Mouse (Mus musculus) midbrain, embryonic 16.5 days (tissue): Measurements from ENCODE around the gene Slc46a2. TPM values are rescaled to one million over a fixed set of nuclear protein-coding genes. Genes with fewer than 3 reads are reported as not detected.

Experiments
- ATAC-seq: fragments of 200-750 bp; cut with Nextera tagmentation; 2 replicates; pipeline ENCODE4 v1.8.0; 2017; ENCODE audit warnings: moderate TSS enrichment
- H3K27ac ChIP-seq: fragments of 300-500 bp; sonication (generic); 2 replicates; pipeline ENCODE4 v1.5.1; 2014; ENCODE audit warnings: mild to moderate bottlenecking, low read length, mixed read lengths
- H3K27me3 ChIP-seq: fragments of 300-500 bp; sonication (generic); 2 replicates; pipeline ENCODE4 v1.6.1; 2014; ENCODE audit warnings: low read depth, low read length, mixed read lengths; ENCODE audit not compliant: control insufficient read depth, insufficient read depth
- H3K36me3 ChIP-seq: fragments of 300-500 bp; sonication (generic); 2 replicates; pipeline ENCODE4 v1.6.1; 2014; ENCODE audit warnings: mild to moderate bottlenecking, low read length, moderate library complexity, mixed read lengths; ENCODE audit not compliant: control insufficient read depth, insufficient read depth
- H3K4me1 ChIP-seq: fragments of 300-500 bp; sonication (generic); 2 replicates; pipeline ENCODE4 v1.6.1; 2014; ENCODE audit warnings: mild to moderate bottlenecking, low read length, mixed read lengths; ENCODE audit not compliant: control insufficient read depth, insufficient read depth
- H3K4me2 ChIP-seq: fragments of 300-500 bp; sonication (generic); 2 replicates; pipeline ENCODE4 v1.6.1; 2014; ENCODE audit warnings: mild to moderate bottlenecking, low read length, mixed read lengths
- H3K4me3 ChIP-seq: fragments of 300-500 bp; sonication (generic); 2 replicates; pipeline ENCODE4 v1.5.1; 2014; ENCODE audit warnings: low read depth, mild to moderate bottlenecking, low read length, moderate library complexity, mixed read lengths
- H3K9ac ChIP-seq: fragments of 300-500 bp; sonication (generic); 2 replicates; pipeline ENCODE4 v1.6.1; 2014; ENCODE audit warnings: low read depth, low read length, mixed read lengths
- H3K9me3 ChIP-seq: fragments of 300-500 bp; sonication (generic); replicated peaks from 2 replicates; pipeline ENCODE4 v1.6.1; 2014; ENCODE audit warnings: mild to moderate bottlenecking, low read length, mixed read lengths; ENCODE audit not compliant: control insufficient read depth, poor library complexity, severe bottlenecking
- WGBS: fragments of 180-500 bp; shearing (Covaris S2); extraction: QIAGEN DNeasy Blood & Tissue Kit; methylation state at CpG from one replicate; pipeline ENCODE4 v1.1.7; 2014; 5-methylcytosine and 5-hydroxymethylcytosine counted together
- polyA plus RNA-seq: library from polyadenylated mRNA; unstranded; fragments of >200 nt; fragmentation: Nextera tagmentation; extraction: Ambion mirVana; gene quantifications from 2 replicates; pipeline ENCODE4 v1.2.1, GENCODE M21; 2015

Gene Slc46a2
- polyA plus RNA-seq, 1 experiment from 2014 or later: 0.08 TPM

DNA sequence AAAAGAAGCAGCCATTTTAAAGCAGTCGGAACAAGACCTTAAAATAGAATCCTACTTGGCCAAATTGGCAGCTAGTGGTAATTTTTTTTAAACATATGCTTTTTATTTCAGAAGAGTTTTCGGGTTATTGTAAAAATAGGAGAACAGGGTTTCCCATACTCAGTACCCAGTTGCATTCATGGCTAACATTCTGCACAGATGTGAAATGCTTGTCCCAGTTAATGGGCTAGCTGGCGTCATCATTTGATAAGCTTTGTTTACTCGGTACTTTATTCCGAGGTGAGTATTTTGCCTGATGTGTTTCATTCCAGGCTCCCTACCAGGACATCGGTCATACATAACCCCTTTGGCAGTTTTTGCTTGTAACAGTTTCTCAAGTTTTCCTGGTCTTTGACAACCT is 44.4 kb downstream of the Slc46a2 start:
- H3K36me3 ChIP-seq: no peaks in the 10 kb centered on the region
- 85% methylated on average over 6 of the region's 6 CpGs for WGBS
- no peak overlapping the region for H3K4me3 ChIP-seq
- no peaks in the 10 kb centered on the region for H3K27me3 ChIP-seq
- no peak overlapping the region for H3K9ac ChIP-seq
- H3K4me1 ChIP-seq: no peaks in the 10 kb centered on the region
- no peak overlapping the region for H3K4me2 ChIP-seq
- H3K9me3 ChIP-seq: no peaks in the 10 kb centered on the region
- ATAC-seq: no peak
- no peak overlapping the region for H3K27ac ChIP-seq

DNA sequence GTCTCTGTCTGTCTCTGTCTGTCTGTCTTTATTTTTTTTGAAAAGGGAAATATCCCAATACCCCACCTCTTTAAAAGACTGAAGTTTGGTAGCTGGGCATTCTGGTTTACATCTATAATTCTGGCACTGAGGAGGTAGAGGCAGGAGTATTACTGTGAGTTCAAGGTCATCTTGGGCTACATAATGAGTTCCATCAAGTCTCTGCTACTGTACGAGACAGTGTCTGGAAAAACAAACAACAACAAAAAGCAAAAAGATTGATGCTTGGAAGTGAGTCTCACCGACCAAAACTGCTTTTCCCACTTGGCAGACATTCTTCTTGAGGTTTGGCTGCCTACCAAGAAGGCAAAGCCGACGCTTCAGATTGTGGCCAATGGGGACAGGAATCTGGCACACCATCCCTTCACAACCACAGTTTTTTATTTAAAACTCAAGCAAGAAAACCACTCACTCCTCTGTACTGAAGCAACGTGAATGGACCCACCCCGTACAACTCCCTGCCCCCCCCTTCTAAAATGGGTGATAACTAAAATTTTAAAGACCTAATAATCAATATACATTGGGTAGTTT is 45.3 kb downstream of the Slc46a2 start:
- H3K9ac ChIP-seq: no peak overlapping the region
- ATAC-seq: no peak
- 74% methylated on average over 6 of the region's 6 CpGs for WGBS
- no peak overlapping the region for H3K4me3 ChIP-seq
- no peaks in the 10 kb centered on the region for H3K27me3 ChIP-seq
- H3K4me1 ChIP-seq: no peaks in the 10 kb centered on the region
- no peak overlapping the region for H3K4me2 ChIP-seq
- no peaks in the 10 kb centered on the region for H3K9me3 ChIP-seq
- H3K36me3 ChIP-seq: no peaks in the 10 kb centered on the region
- H3K27ac ChIP-seq: no peak overlapping the region

DNA sequence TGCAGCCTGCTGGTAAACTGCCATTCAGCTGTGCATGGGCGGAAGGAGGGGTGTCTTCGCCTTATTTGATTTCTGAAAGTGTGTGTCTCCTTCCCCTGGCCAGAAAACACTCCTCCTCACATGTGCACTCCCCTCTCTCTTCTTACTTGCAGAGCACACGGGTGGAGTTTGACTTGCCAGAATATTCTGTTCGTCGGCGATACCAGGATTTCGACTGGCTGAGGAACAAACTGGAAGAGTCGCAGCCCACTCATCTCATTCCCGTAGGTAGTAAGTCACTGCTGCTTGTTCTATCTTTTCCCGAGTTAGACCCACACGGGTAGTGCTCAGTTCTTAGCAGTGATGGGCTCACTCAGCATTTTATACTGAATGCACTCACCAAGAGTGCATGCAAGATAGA is 46.8 kb downstream of the Slc46a2 start:
- ATAC-seq: no peak
- Histone ChIP-seq H3K9me3 (no peaks in the 10 kb centered on the region), H3K4me1 (no peaks in the 10 kb centered on the region), H3K27ac (no peak overlapping the region), H3K9ac (no peak overlapping the region), H3K4me2 (no peak overlapping the region), H3K36me3 (no peaks in the 10 kb centered on the region), H3K27me3 (no peaks in the 10 kb centered on the region), H3K4me3 (no peak overlapping the region)
- 93% methylated on average over 11 of the region's 11 CpGs for WGBS

DNA sequence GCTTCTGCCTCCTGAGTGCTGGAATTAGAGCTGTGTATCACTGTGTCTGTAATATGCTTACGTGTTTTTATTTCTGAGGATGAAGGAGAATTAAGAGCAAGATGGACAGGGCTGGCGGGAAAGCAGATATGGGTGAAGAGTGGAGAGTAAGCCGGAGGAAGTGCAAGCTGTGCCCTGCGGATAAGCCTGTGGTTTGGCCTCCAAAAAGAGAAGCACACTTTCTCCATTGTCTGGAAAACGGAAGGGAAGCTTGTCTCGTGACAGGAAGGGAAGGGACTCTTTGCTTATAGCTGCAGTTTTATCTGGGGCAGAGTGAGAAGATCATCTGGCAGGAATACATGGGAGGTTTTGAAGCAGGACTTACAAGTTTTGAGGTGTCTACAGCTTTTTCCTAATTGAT is 51.0 kb downstream of the Slc46a2 start:
- no peak overlapping the region for H3K27ac ChIP-seq
- no peaks in the 10 kb centered on the region for H3K4me1 ChIP-seq
- H3K36me3 ChIP-seq: no peaks in the 10 kb centered on the region
- ATAC-seq: no peak
- no peak overlapping the region for H3K4me2 ChIP-seq
- H3K27me3 ChIP-seq: no peaks in the 10 kb centered on the region
- H3K9ac ChIP-seq: no peak overlapping the region
- no peaks in the 10 kb centered on the region for H3K9me3 ChIP-seq
- 69% methylated on average over 6 of the region's 6 CpGs for WGBS
- H3K4me3 ChIP-seq: no peak overlapping the region

DNA sequence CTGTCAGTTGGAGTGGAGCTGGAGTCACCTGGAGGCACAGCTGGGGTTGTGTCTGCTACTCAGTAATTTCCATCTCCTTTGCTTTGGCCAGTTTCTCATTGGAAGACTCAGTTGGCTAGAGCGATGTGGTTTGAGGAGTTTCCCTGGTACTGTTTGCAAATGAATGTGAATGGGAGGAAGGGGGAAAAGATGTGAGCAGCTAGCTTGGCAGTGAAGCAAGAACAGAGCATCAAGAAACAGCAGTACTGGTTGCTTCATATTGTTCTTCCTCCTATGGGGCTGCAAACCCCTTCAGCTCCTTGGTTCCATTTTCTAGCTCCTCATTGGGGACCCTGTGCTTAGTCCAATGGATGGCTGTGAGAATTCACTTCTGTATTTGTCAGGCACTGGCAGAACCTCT is 52.5 kb downstream of the Slc46a2 start:
- no peak overlapping the region for H3K27ac ChIP-seq
- no peak overlapping the region for H3K4me2 ChIP-seq
- H3K4me1 ChIP-seq: no peaks in the 10 kb centered on the region
- 83% methylated on average over 1 of the region's 1 CpGs for WGBS
- H3K9ac ChIP-seq: no peak overlapping the region
- H3K27me3 ChIP-seq: no peaks in the 10 kb centered on the region
- no peaks in the 10 kb centered on the region for H3K36me3 ChIP-seq
- no peak overlapping the region for H3K4me3 ChIP-seq
- ATAC-seq: no peak
- no peaks in the 10 kb centered on the region for H3K9me3 ChIP-seq

DNA sequence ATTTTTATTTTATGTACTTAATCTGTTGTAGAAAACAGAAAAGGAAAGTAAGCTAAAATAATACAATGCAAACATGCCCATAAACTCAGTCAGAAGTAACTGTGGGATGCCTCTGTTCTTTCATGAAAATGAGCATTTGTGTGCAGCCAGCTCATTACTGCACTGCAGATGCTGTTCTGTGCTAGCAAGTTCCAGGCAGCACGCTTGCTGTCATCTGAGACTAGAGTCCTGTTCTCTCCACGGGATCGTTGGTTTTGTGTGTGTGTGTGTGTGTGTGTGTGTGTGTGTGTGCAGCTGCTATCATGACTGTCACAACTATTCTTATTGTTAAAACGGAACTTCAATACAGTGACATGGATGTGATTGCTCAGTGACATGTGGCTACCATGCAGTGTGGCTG is 53.0 kb downstream of the Slc46a2 start:
- Histone ChIP-seq H3K9me3 (no peaks in the 10 kb centered on the region), H3K4me2 (no peak overlapping the region), H3K4me1 (no peaks in the 10 kb centered on the region), H3K27me3 (no peaks in the 10 kb centered on the region), H3K4me3 (no peak overlapping the region), H3K27ac (no peak overlapping the region), H3K36me3 (no peaks in the 10 kb centered on the region), H3K9ac (no peak overlapping the region)
- WGBS: 52% methylated on average over 4 of the region's 4 CpGs
- ATAC-seq: no peak

DNA sequence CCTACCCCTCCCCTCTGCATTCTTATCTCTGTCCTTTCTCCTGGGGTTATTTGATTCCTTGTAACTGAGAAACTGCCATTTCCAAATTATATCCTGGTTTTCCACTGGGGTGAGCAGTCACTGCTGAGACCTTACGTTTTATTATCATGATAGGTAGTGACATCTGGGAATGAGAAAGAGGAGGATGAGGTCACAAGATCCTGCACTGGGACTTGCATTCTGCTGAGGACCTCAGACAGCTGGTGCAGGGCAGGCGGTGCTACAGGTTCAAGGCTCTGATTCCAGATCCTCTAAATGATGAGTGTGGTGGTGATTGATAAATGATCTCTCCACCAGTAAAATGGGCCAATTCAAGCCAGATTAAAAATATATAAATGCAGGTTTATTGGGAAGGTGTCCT is 54.4 kb downstream of the Slc46a2 start:
- ATAC-seq: no peak
- Histone ChIP-seq H3K27ac (no peak overlapping the region), H3K4me2 (no peak overlapping the region), H3K27me3 (no peaks in the 10 kb centered on the region), H3K9ac (no peak overlapping the region), H3K4me1 (no peaks in the 10 kb centered on the region), H3K9me3 (no peaks in the 10 kb centered on the region), H3K4me3 (no peak overlapping the region), H3K36me3 (no peaks in the 10 kb centered on the region)
- 79% methylated on average over 2 of the region's 2 CpGs for WGBS

DNA sequence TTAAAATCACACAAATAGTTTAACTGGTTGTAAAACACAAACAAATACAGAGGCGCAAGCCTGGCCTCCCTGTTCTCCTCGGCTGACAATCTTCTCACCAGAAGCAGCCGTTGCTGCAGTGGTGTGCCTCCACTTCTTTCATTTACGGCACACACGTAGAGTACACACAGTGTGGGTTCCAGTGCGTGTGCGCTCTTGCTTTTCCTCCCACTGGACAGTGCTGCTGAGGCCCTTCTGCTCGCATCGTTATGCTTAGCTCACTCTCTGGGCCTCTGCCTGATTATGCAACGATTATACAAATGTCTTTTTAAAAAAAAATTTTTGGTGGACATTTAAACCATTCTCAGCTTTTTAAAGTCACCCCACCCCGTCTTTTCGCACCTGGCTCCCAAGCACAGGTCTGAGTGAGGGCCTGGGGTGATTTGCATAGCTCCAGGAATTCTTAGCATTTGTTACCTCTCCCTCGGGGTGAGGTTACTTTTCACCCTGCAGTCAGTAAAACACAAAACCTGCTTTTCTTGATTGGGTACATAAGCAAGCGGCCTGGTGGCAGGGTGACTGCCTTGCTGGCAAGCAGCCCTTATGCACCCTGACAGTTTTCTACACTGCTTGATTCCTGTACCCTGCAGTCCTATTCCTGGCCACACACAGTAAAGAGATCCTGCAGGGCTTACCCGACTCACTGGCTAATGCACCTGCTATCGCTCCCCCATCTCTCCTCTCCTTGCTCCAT is 55.0 kb downstream of the Slc46a2 start:
- H3K27me3 ChIP-seq: no peaks in the 10 kb centered on the region
- H3K4me3 ChIP-seq: no peak overlapping the region
- no peaks in the 10 kb centered on the region for H3K36me3 ChIP-seq
- no peak overlapping the region for H3K4me2 ChIP-seq
- H3K4me1 ChIP-seq: no peaks in the 10 kb centered on the region
- no peak overlapping the region for H3K9ac ChIP-seq
- 68% methylated on average over 16 of the region's 16 CpGs for WGBS
- peak; percentile 44 for ATAC-seq
- H3K9me3 ChIP-seq: no peaks in the 10 kb centered on the region
- H3K27ac ChIP-seq: no peak overlapping the region
